Mouse (Mus musculus) liver, postnatal 0 days (tissue): ENCODE data around the gene Ddrgk1.

Experiments
- CTCF ChIP-seq: sonication (generic); IDR thresholded peaks from 2 replicates; pipeline ENCODE4 v1.5.1; 2016; ENCODE audit warnings: antibody characterized with exemption, low read depth
- EP300 ChIP-seq: IDR thresholded peaks from 2 replicates; pipeline ENCODE4 v1.6.1; 2016; ENCODE audit warnings: antibody characterized with exemption, low read depth, mild to moderate bottlenecking

GRCm38 (mm10) chr2:130639276-130639675 is 25.2 kb downstream of the Ddrgk1 start:
- TF ChIP-seq EP300 (no peak), CTCF (no peak)
